Mouse (Mus musculus): ENCODE data around the gene Rdh5. TPM values are rescaled to one million over a fixed set of nuclear protein-coding genes. Genes with fewer than 3 reads are reported as not detected.

Rdh5 gene
- polyA plus RNA-seq, 1 experiment = 24.5 TPM

Other genes starting within 250 kb of the Rdh5 start
- gene Suox, start 248.8 kb downstream of the Rdh5 start, polyA plus RNA-seq (2012; rRNA removed) = 154 and 180 TPM in 2 replicates
- 101 and 107 TPM in 2 replicates for gene Rab5b, start 226.6 kb downstream of the Rdh5 start, polyA plus RNA-seq (2012; rRNA removed)
- gene Pmel, start 218.7 kb downstream of the Rdh5 start, polyA plus RNA-seq (2012; rRNA removed) = 48.9 and 54.5 TPM in 2 replicates
- gene Cdk2, start 217.9 kb downstream of the Rdh5 start, polyA plus RNA-seq (2012; rRNA removed) = 19.5 and 23.5 TPM in 2 replicates
- 16.3 and 16.6 TPM in 2 replicates for gene Dgka, start 178.0 kb downstream of the Rdh5 start, polyA plus RNA-seq (2012; rRNA removed)
- 24.9 and 25.1 TPM in 2 replicates for gene Pym1, start 175.0 kb downstream of the Rdh5 start, polyA plus RNA-seq (2012; rRNA removed)
- 15.4 and 21.7 TPM in 2 replicates for gene Mmp19, start 132.0 kb downstream of the Rdh5 start, polyA plus RNA-seq (2012; rRNA removed)
- 18.3 and 21.4 TPM in 2 replicates for gene Dnajc14, start 118.8 kb downstream of the Rdh5 start, polyA plus RNA-seq (2012; rRNA removed)
- 18.0 and 22.4 TPM in 2 replicates for gene Tmem198b, start 118.5 kb downstream of the Rdh5 start, polyA plus RNA-seq (2012; rRNA removed)
- gene Sarnp, start 105.6 kb downstream of the Rdh5 start, polyA plus RNA-seq (2012; rRNA removed) = 8.2 and 8.5 TPM in 2 replicates
- 129 and 147 TPM in 2 replicates for gene Ormdl2, start 101.2 kb downstream of the Rdh5 start, polyA plus RNA-seq (2012; rRNA removed)
- 1.4 and 1.7 TPM in 2 replicates for gene Gdf11, start 31.2 kb downstream of the Rdh5 start, polyA plus RNA-seq (2012; rRNA removed)
- 221 and 278 TPM in 2 replicates for gene Cd63, start 21.9 kb downstream of the Rdh5 start, polyA plus RNA-seq (2012; rRNA removed)
- gene Bloc1s1, start 1.1 kb upstream of the Rdh5 start, polyA plus RNA-seq (2012; rRNA removed) = 227 and 296 TPM in 2 replicates
- 85.0 and 170 TPM in 2 replicates for gene Itga7, start 10.9 kb upstream of the Rdh5 start, polyA plus RNA-seq (2012; rRNA removed)
- 3.9 and 6.2 TPM in 2 replicates for gene Mettl7b, start 38.1 kb upstream of the Rdh5 start, polyA plus RNA-seq (2012; rRNA removed)
- not detected in 2 replicates for gene Olfr9, start 66.5 kb upstream of the Rdh5 start, polyA plus RNA-seq (2012; rRNA removed)
- not detected in 2 replicates for gene Olfr763, start 87.9 kb upstream of the Rdh5 start, polyA plus RNA-seq (2012; rRNA removed)
- gene Olfr764-ps1, start 117.0 kb upstream of the Rdh5 start, polyA plus RNA-seq (2012; rRNA removed) = not detected in 2 replicates
- gene Olfr765, start 127.1 kb upstream of the Rdh5 start, polyA plus RNA-seq (2012; rRNA removed) = not detected in 2 replicates
- not detected in 2 replicates for gene Olfr766-ps1, start 146.1 kb upstream of the Rdh5 start, polyA plus RNA-seq (2012; rRNA removed)
- gene Olfr767, start 160.0 kb upstream of the Rdh5 start, polyA plus RNA-seq (2012; rRNA removed) = not detected in 2 replicates
- gene Olfr768, start 176.5 kb upstream of the Rdh5 start, polyA plus RNA-seq (2012; rRNA removed) = not detected in 2 replicates
- not detected in 2 replicates for gene Olfr769, start 195.0 kb upstream of the Rdh5 start, polyA plus RNA-seq (2012; rRNA removed)
- gene Olfr770, start 216.1 kb upstream of the Rdh5 start, polyA plus RNA-seq (2012; rRNA removed) = not detected in 2 replicates
- gene Olfr771, start 241.9 kb upstream of the Rdh5 start, polyA plus RNA-seq (2012; rRNA removed) = not detected in 2 replicates